Mouse (Mus musculus): ENCODE measurements around the gene Atg4d. TPM values are rescaled to one million over a fixed set of nuclear protein-coding genes. Genes with fewer than 3 reads are reported as not detected.
"Not testable (repeated sequence)": the region's sequence is repeated elsewhere in the genome, so short reads cannot be mapped to it uniquely, and the experiment has no call there.

The Atg4d gene
- polyA plus RNA-seq, 1 experiment from 2014 or later: 4.0 TPM

DNA sequence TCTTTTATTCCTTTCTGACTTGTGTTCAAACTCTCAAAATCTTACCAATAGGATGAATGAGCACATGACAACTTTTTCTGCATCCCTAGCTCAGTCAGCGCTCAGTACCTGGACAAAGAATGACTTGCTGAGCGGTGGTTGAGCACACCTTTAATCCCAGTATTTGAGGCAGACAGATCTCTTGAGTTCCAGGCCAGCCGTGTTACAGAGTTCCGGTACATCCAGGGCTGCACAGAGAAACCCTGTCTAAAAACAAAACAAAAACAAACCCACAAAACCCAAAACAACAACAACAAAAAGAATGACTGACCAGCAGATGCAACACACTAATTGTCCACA lies 55.2 kb downstream of the Atg4d start:
- 35% methylated on average over 4 of the region's 4 CpGs for WGBS (ENCODE audit: missing documents)
- Histone ChIP-seq H3K4me3 (ENCODE audit: inconsistent target) (peak overlapping the region; percentile 84; the same call in 1 of the 2 replicates), H3K79me2 (ENCODE audit: inconsistent target) (peaks cover 46% of the 10 kb centered on the region), H3K27ac (no peak overlapping the region), H3K36me3 (ENCODE audit: inconsistent target) (no peaks in the 10 kb centered on the region)

DNA sequence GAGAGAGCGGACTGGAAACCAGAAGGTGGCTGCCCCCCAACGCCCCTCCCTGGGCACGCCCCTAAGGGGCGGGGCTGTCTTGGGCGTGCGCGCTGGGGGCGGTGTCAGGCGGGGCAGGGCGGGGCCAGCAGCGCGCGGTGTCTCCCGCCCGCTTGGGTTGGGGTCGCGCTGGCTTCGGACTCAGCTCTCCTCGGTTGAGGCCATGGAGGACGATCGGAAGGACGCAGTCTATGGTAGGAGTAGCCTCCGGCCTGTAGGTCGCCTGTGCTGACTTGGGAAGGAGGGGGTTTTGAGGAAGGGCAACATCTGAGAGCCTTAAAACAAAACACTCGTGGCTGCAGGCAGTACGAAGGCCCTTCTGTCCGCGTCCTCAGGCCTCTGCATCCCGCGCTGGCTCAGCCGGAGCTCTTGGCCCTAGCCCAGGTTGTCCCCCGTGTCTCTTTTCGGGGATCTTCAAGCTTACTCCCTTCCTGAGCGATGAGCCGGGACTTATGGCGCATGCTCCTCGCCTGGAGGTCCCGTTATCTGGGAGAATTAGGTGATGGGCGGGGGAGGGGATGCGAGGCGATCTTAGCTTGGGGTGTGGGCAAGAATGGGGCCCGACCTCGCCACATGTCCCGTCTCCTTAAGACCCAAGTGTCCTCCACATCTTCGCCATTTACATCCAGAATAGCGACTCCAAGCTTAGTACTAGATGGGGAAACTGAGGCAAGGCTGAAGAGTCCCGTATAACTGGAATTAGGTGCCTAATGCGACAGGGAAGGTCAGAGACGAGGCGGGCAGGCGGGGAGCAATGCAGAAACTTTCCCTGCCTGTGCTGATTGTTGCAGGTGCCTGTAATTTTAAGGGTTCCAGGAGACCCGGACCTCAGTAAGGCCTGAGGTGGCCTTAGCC lies 55.8 kb downstream of the Atg4d start, which contains the start of gene Slc44a2:
Gene Slc44a2 (plus strand): TSS at position 80 of the 894 bp plus-strand sequence.
- Histone ChIP-seq H3K4me3 (ENCODE audit: inconsistent target) (peak within 1 kb of the TSS; percentile 84), H3K27ac (peak within 1 kb of the TSS; percentile 56), H3K79me2 (ENCODE audit: inconsistent target) (peaks cover 52% of the 10 kb centered on the region), H3K36me3 (ENCODE audit: inconsistent target) (no peaks in the 10 kb centered on the region)
- under 1% methylated on average over 52 of the region's 52 CpGs for WGBS (ENCODE audit: missing documents)

DNA sequence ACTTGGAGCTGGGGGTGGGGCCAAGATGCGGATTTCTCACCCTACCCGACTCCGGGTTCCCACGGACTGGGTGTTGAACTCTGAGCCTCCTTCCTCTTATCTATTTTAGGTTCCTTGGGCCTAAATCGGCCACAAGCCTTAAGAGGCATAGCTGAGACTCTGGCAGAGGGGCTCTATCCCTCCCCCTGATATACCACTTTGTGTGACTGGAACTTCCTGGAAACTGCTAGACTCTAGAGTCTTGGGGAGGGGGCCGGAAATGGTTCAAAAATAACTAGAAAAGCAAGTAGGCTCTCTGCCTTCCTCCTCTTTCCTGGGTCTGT lies 56.4 kb downstream of the Atg4d start:
- Histone ChIP-seq H3K27ac (peak overlapping the region; percentile 56), H3K4me3 (ENCODE audit: inconsistent target) (peak overlapping the region; percentile 84), H3K36me3 (ENCODE audit: inconsistent target) (no peaks in the 10 kb centered on the region), H3K79me2 (ENCODE audit: inconsistent target) (peaks cover 58% of the 10 kb centered on the region)
- 1% methylated on average over 6 of the region's 6 CpGs for WGBS (ENCODE audit: missing documents)

DNA sequence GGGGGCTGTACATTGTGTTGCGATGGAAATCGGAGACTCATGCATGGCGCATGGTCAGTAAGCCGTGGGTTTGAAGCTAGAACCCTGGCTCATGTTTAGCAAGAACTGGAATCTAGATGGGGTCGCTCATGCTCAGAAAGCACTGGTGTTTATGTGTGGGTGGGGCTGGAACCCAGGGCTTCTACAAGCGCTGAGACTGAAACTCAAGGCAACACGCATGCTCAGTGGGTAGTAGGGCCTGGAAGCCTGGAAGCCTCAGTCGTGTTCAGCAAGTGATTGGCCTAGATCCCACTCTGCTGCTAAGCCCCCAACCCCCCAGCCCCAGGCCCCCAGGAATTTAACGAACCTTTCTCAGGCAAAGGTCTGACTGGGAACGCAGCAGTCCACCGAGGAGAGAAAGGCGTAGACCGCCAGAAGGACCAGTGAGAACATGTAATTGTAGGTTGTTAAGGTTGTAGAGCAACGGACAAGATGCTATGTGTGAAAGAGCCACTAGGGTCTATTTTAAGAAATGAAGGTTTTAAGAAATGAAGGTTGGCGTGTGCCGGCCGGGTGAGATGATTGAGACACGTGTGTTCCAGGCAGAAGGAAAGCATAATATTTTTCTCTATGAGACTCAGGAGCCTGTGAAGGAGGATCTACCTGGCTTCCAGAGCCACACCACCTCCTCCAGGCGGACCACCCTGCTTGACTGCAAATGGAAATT lies 57.3 kb downstream of the Atg4d start:
- Histone ChIP-seq H3K27ac (no peak overlapping the region), H3K79me2 (ENCODE audit: inconsistent target) (peaks cover 67% of the 10 kb centered on the region), H3K4me3 (ENCODE audit: inconsistent target) (peak overlapping the region; percentile 84; the same call in 1 of the 2 replicates), H3K36me3 (ENCODE audit: inconsistent target) (no peaks in the 10 kb centered on the region)
- 51% methylated on average over 19 of the region's 19 CpGs for WGBS (ENCODE audit: missing documents)

DNA sequence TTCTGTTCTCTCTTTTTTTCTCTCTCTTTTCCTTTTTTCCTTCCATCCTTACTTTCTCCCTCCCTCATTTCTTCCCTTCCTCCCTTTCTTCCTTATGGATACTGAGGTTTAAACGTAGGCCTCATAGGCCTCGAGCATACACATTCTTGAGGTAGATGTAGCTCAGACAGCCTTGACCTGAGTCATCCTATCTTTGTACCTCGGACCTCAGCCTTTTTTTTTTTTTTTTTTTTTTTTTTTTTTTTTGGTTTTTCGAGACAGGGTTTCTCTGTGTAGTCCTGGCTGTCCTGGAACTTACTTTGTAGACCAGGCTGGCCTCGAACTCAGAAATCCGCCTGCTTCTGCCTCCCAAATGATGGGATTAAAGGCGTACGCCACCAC lies 57.8 kb downstream of the Atg4d start:
- H3K4me3 ChIP-seq (ENCODE audit: inconsistent target); H3K27ac ChIP-seq; H3K36me3 ChIP-seq (ENCODE audit: inconsistent target): not testable (repeated sequence)
- H3K79me2 ChIP-seq (ENCODE audit: inconsistent target): peaks cover 72% of the 10 kb centered on the region
- WGBS (ENCODE audit: missing documents): 100% methylated on average over 4 of the region's 8 CpGs

DNA sequence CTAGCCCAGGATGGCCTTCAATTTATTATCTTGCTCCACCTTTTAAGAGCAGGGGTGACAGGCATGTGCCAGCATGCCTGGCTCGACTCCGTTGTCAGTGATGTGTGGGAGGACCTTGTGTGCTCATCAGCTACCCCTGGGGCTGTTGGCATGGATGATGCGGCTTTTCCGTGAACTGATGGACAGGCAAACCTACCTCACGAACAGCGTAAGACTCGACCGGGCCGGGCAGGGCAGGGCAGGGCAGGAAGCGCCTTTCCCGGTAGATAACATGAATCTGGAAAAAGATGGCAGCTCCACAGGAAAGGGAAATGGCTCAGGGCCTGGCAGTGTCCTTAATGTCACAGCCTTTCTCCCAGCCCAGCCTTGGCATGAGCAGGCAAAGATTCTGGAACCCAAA lies 59.2 kb downstream of the Atg4d start:
- peaks cover 79% of the 10 kb centered on the region for H3K79me2 ChIP-seq (ENCODE audit: inconsistent target)
- WGBS (ENCODE audit: missing documents): 86% methylated on average over 11 of the region's 11 CpGs
- no peak overlapping the region for H3K27ac ChIP-seq
- no peaks in the 10 kb centered on the region for H3K36me3 ChIP-seq (ENCODE audit: inconsistent target)
- H3K4me3 ChIP-seq (ENCODE audit: inconsistent target): no peak overlapping the region

Other genes starting within 250 kb of the Atg4d start
- gene Icam1, start 249.3 kb upstream of the Atg4d start, polyA plus RNA-seq (2018): 35.3 to 116 TPM (median 39.2 TPM) in 3 replicates
- gene Icam4, start 235.9 kb upstream of the Atg4d start, polyA plus RNA-seq (2018): not detected in 3 replicates
- gene Icam5, start 233.2 kb upstream of the Atg4d start, polyA plus RNA-seq (2018): 0.04 to 0.12 TPM (median 0.09 TPM) in 3 replicates
- not detected in 3 replicates for gene Zglp1, start 198.2 kb upstream of the Atg4d start, polyA plus RNA-seq (2018)
- gene Gm49373, start 192.2 kb upstream of the Atg4d start, polyA plus RNA-seq (2018): 0.22 TPM in 1 of 3 replicates, not detected in the others
- 22.6 to 65.1 TPM (median 36.6 TPM) in 3 replicates for gene Fdx1l, start 191.7 kb upstream of the Atg4d start, polyA plus RNA-seq (2018)
- 0.88 to 8.1 TPM (median 2.0 TPM) in 3 replicates for gene Gm38431, start 173.3 kb upstream of the Atg4d start, polyA plus RNA-seq (2018)
- gene Raver1, start 173.3 kb upstream of the Atg4d start, polyA plus RNA-seq (2018): 24.3 to 37.8 TPM (median 28.2 TPM) in 3 replicates
- gene Tyk2, start 134.1 kb upstream of the Atg4d start, polyA plus RNA-seq (2018): 22.8 to 47.7 TPM (median 23.6 TPM) in 3 replicates
- 166 to 206 TPM (median 199 TPM) in 3 replicates for gene Cdc37, start 115.3 kb upstream of the Atg4d start, polyA plus RNA-seq (2018)
- gene Pde4a, start 99.6 kb upstream of the Atg4d start, polyA plus RNA-seq (2018): 6.5 to 7.1 TPM (median 6.8 TPM) in 3 replicates
- 27.5 to 46.5 TPM (median 35.7 TPM) in 3 replicates for gene Keap1, start 25.9 kb upstream of the Atg4d start, polyA plus RNA-seq (2018)
- not detected in 3 replicates for gene S1pr5, start 16.9 kb upstream of the Atg4d start, polyA plus RNA-seq (2018)
- gene Kri1, start 22.7 kb downstream of the Atg4d start, polyA plus RNA-seq (2018): 26.4 to 51.5 TPM (median 40.3 TPM) in 3 replicates
- 6.1 to 12.6 TPM (median 9.8 TPM) in 3 replicates for gene Cdkn2d, start 26.1 kb downstream of the Atg4d start, polyA plus RNA-seq (2018)
- not detected in 3 replicates for gene Ap1m2, start 47.0 kb downstream of the Atg4d start, polyA plus RNA-seq (2018)
- 23.3 to 39.4 TPM (median 32.8 TPM) in 3 replicates for gene Slc44a2, start 55.4 kb downstream of the Atg4d start, polyA plus RNA-seq (2018)
- 35.3 to 40.5 TPM (median 35.7 TPM) in 3 replicates for gene Ilf3, start 102.6 kb downstream of the Atg4d start, polyA plus RNA-seq (2018)
- gene Qtrt1, start 146.5 kb downstream of the Atg4d start, polyA plus RNA-seq (2018): 6.1 to 12.6 TPM (median 9.4 TPM) in 3 replicates
- 101 to 145 TPM (median 112 TPM) in 3 replicates for gene Dnm2, start 159.6 kb downstream of the Atg4d start, polyA plus RNA-seq (2018)
- gene Tmed1, start 245.0 kb downstream of the Atg4d start, polyA plus RNA-seq (2018): 5.5 to 16.0 TPM (median 11.8 TPM) in 3 replicates

Data from macrophage (primary cell).